Mouse (Mus musculus) lung, postnatal 0 days (tissue): Measurements from ENCODE around the gene Zfp771.

Source experiments
- CTCF ChIP-seq: IDR thresholded peaks from 2 replicates; pipeline ENCODE4 v1.5.1; 2016; ENCODE audit warnings: antibody characterized with exemption, mild to moderate bottlenecking
- EP300 ChIP-seq: IDR thresholded peaks from 2 replicates; pipeline ENCODE4 v1.6.1; 2016; ENCODE audit warnings: antibody characterized with exemption, mild to moderate bottlenecking, control low read depth

- peak; percentile 81 for TF ChIP-seq CTCF
- TF ChIP-seq EP300 = peak; percentile 16
Measured at GRCm38 (mm10) chr7:127208553-127209438, 35.3 kb upstream of the Zfp771 start, which contains the start of gene Mylpf.
